Mouse (Mus musculus) neural tube, embryonic 12.5 days (tissue): ENCODE measurements at regions not wholly inside any gene's neighbourhood (a gene's known extent, or its start where the extent isn't known, plus 50 kb on each side); places are given as distances from the start of the nearest gene placed in this dataset.
"Not testable (repeated sequence)": the region's sequence is repeated elsewhere in the genome, so short reads cannot be mapped to it uniquely, and the experiment has no call there.

Experiments used
- ATAC-seq: fragments of 200-750 bp; cut with Nextera tagmentation; 2 replicates; pipeline ENCODE4 v1.8.0; 2017; ENCODE audit warnings: low read depth, mild to moderate bottlenecking, moderate TSS enrichment, moderate library complexity; ENCODE audit not compliant: low FRiP score
- H3K27ac ChIP-seq: fragments of 300-500 bp; sonication (generic); 2 replicates; pipeline ENCODE4 v1.5.1; 2016
- H3K27me3 ChIP-seq: fragments of 300-500 bp; sonication (generic); replicated peaks from 2 replicates; pipeline ENCODE4 v1.6.1; 2016; ENCODE audit warnings: mild to moderate bottlenecking
- H3K36me3 ChIP-seq: fragments of 300-500 bp; sonication (generic); 2 replicates; pipeline ENCODE4 v1.6.1; 2016; ENCODE audit warnings: mild to moderate bottlenecking
- H3K4me1 ChIP-seq: fragments of 300-500 bp; sonication (generic); 2 replicates; pipeline ENCODE4 v1.6.1; 2016
- H3K4me2 ChIP-seq: fragments of 300-500 bp; sonication (generic); replicated peaks from 2 replicates; pipeline ENCODE4 v1.6.1; 2016; ENCODE audit warnings: mild to moderate bottlenecking
- H3K4me3 ChIP-seq: fragments of 300-500 bp; sonication (generic); 2 replicates; pipeline ENCODE4 v1.5.1; 2016
- H3K9ac ChIP-seq: fragments of 300-500 bp; sonication (generic); 2 replicates; pipeline ENCODE4 v1.6.1; 2016; ENCODE audit warnings: mild to moderate bottlenecking
- H3K9me3 ChIP-seq: fragments of 300-500 bp; sonication (generic); 2 replicates; pipeline ENCODE4 v1.6.1; 2016; ENCODE audit warnings: mild to moderate bottlenecking
- WGBS: fragments of 180-500 bp; shearing (Covaris S2); methylation state at CpG from one replicate; pipeline ENCODE4 v1.1.7; 2016; 5-methylcytosine and 5-hydroxymethylcytosine counted together

DNA sequence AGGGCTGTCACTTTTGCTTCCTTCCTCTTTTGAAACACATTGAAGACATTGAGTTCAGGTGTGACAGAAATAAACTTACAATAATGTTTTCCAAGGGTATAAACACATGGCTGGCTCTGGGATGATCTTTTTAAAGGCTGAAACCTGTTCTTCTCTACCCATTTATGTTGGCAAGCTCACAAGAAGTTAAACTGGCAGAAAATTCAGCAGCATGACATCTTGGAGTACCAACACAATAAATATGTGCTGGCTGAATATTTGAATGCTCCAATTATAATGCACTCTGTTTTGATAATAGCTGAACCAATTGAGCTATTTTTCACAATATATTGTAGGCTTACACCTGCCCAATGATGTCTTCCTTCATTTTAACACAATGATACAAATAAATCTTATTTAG, 168.1 kb upstream of the Fbxl7 start:
- ATAC-seq, result no peak
- Histone ChIP-seq H3K4me1 (no peaks in the 10 kb centered on the region), H3K9ac (no peak overlapping the region), H3K4me2 (no peak overlapping the region), H3K36me3 (no peaks in the 10 kb centered on the region), H3K27ac (no peak overlapping the region), H3K27me3 (no peaks in the 10 kb centered on the region), H3K9me3 (no peaks in the 10 kb centered on the region), H3K4me3 (no peak overlapping the region)

DNA sequence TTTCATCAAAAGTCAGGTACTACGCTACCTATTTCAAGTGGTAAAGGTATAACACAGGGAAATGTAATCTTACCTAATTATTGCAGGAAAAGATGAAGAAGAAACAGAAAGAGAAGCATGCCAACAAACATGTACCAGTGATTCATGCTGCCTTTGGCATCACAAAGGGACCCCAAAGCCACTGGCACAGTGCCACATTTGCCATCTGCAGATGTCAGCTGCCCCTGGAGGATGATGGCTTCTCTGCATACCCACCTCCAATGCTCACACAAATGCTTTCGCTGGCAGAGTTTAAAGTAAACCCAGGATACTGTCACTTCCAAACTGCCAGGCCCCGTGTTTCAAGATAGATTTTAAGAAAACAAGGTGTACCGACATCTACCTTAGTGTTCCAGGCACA, 168.6 kb upstream of the Fbxl7 start:
- H3K36me3 ChIP-seq, result no peaks in the 10 kb centered on the region
- no peak overlapping the region for H3K27ac ChIP-seq
- H3K9ac ChIP-seq, result no peak overlapping the region
- WGBS, result 88% methylated on average over 4 of the region's 4 CpGs
- H3K4me1 ChIP-seq, result no peaks in the 10 kb centered on the region
- ATAC-seq, result no peak
- no peak overlapping the region for H3K4me3 ChIP-seq
- no peaks in the 10 kb centered on the region for H3K27me3 ChIP-seq
- no peak overlapping the region for H3K4me2 ChIP-seq
- no peaks in the 10 kb centered on the region for H3K9me3 ChIP-seq

DNA sequence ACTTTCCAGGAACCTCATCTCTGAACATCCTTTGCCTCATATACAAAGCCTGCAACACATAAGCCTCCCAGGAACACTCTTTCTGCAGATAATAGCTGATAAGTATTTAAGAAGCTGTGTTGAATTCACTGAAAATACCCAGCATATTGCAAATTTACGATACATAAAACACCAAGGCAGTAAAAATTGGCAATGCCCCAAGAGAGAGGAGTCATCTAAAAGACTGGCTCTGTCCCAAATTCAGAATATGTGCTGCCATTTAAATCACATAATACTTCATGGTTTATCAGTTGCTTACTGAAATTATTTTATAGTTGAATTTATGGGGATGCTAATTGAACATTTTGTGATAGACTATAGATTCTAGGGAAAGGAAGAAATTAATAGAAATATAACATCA, 172.3 kb upstream of the Fbxl7 start:
- Histone ChIP-seq H3K9me3 (no peaks in the 10 kb centered on the region), H3K27me3 (no peaks in the 10 kb centered on the region), H3K4me3 (no peak overlapping the region), H3K9ac (no peak overlapping the region), H3K36me3 (no peaks in the 10 kb centered on the region), H3K27ac (no peak overlapping the region), H3K4me1 (no peaks in the 10 kb centered on the region), H3K4me2 (no peak overlapping the region)
- WGBS, result 83% methylated on average over 1 of the region's 1 CpGs
- ATAC-seq, result no peak

DNA sequence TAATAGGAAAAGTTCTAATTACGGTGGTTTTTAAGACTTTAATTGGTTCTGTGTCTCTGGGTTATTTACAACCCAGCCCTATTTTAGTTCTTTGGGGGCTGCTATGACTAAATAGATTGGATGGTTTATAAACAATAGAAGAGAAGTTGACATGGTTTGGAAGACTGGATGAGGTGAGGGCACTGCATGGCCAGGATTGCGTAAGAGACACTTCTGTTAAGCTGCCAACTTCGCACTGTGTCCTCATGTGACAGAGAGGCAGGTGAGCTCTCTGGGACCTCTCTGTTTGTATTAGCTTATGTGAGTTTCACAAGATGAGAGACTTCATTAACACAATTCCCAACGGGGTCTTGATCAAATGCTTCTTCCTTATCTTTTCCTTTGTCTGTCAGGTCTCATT, 182.5 kb upstream of the Fbxl7 start:
- Histone ChIP-seq H3K9ac (no peak overlapping the region), H3K36me3 (no peaks in the 10 kb centered on the region)

DNA sequence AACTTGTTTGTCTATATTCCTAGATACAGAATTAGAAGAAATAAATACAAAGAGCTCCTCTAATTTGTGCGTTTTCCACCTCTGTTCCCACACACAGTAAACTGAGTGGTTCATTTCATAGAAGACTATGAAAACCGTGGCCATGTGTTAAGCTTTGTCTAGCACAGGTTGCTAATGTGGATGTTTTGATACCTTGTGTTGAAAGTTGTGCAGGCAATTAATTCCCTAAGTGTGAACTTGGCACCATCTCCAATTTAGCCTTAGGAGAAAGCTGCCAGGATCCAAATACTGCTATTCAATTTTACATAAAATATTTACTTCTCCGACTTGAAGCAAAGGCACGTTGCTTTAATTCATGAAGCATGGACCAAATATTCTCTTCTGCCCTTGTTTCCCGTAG, 187.4 kb upstream of the Fbxl7 start:
- H3K27me3 ChIP-seq, result no peaks in the 10 kb centered on the region
- no peaks in the 10 kb centered on the region for H3K4me1 ChIP-seq
- no peak overlapping the region for H3K9ac ChIP-seq
- no peak overlapping the region for H3K4me3 ChIP-seq
- no peak overlapping the region for H3K27ac ChIP-seq
- no peak overlapping the region for H3K4me2 ChIP-seq
- H3K36me3 ChIP-seq, result no peaks in the 10 kb centered on the region
- H3K9me3 ChIP-seq, result no peaks in the 10 kb centered on the region
- ATAC-seq, result no peak
- WGBS, result 93% methylated on average over 5 of the region's 5 CpGs

More for the DNA sequence above, 182.5 kb upstream of the Fbxl7 start:
- Histone ChIP-seq H3K27ac (no peak overlapping the region), H3K27me3 (no peaks in the 10 kb centered on the region), H3K4me2 (no peak overlapping the region), H3K9me3 (no peaks in the 10 kb centered on the region), H3K4me3 (no peak overlapping the region), H3K4me1 (no peaks in the 10 kb centered on the region)
- no peak for ATAC-seq
- 91% methylated on average over 4 of the region's 4 CpGs for WGBS

DNA sequence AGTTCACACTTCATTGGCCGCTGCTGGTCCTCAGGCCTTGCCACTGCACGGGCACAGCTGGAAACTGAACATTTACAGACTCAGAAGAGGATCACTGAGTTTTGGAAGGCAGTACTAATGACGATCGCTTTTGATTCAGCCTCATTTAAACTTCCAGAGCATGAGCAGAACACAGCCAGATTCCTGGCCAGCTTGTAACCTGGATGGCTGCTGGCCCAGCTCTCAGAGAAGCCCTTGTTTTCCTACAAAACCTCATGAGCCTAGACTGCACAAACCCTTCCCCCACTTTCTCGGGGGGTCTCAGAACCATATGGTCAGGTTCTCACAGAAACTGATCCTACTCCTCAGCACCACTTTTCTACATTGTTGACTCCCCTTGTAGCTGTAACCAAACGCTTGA, 188.2 kb upstream of the Fbxl7 start:
- Histone ChIP-seq H3K4me2 (no peak overlapping the region), H3K27ac (no peak overlapping the region), H3K4me3 (no peak overlapping the region), H3K27me3 (no peaks in the 10 kb centered on the region), H3K4me1 (no peaks in the 10 kb centered on the region), H3K9me3 (no peaks in the 10 kb centered on the region), H3K9ac (no peak overlapping the region), H3K36me3 (no peaks in the 10 kb centered on the region)
- 72% methylated on average over 6 of the region's 6 CpGs for WGBS
- no peak for ATAC-seq

DNA sequence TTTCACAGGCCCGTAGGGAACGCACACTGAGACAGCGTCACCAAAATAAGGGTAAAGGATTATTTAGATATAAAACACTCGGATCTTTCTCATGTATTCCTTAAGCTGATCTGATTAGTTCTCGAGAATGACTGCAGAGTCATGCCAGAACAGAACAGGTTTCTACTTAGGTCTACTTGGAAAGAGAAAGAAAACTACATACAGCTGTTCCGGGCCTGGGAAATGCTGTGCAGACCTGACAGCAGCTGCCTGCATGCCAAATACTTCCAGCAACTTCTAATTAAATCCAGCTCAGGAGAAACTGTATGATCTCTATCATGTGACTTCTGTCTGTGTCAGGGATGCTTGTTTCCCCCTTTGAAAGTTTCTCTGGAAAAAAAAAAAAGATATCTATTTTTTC, 193.8 kb upstream of the Fbxl7 start:
- Histone ChIP-seq H3K27ac (no peak overlapping the region), H3K9ac (no peak overlapping the region), H3K9me3 (no peaks in the 10 kb centered on the region), H3K27me3 (no peaks in the 10 kb centered on the region), H3K4me1 (no peaks in the 10 kb centered on the region), H3K4me2 (no peak overlapping the region), H3K4me3 (no peak overlapping the region), H3K36me3 (no peaks in the 10 kb centered on the region)
- WGBS, result 87% methylated on average over 6 of the region's 6 CpGs
- no peak for ATAC-seq

DNA sequence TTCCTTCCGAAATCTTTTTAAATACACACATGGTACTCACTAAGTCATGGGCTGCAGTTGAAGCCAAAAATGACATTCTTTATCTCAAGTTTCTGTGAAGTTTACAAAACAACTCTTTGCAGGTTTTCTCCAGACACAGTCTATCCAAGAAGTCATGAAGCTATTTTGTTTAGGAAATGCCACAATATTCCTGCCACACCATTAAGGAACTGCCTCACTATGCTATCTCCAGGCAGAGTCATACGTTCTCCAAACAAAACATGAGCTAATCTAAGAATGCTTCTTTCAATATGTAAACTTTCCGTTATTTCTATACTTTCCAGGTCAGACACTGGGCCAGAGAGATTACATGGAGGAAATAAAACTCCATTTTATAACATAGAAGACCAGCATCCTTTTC, 198.7 kb upstream of the Fbxl7 start:
- Histone ChIP-seq H3K36me3 (no peaks in the 10 kb centered on the region), H3K4me2 (no peak overlapping the region), H3K27me3 (no peaks in the 10 kb centered on the region), H3K27ac (no peak overlapping the region), H3K4me1 (no peaks in the 10 kb centered on the region), H3K9ac (no peak overlapping the region), H3K4me3 (no peak overlapping the region), H3K9me3 (no peaks in the 10 kb centered on the region)
- no peak for ATAC-seq
- 90% methylated on average over 3 of the region's 3 CpGs for WGBS

DNA sequence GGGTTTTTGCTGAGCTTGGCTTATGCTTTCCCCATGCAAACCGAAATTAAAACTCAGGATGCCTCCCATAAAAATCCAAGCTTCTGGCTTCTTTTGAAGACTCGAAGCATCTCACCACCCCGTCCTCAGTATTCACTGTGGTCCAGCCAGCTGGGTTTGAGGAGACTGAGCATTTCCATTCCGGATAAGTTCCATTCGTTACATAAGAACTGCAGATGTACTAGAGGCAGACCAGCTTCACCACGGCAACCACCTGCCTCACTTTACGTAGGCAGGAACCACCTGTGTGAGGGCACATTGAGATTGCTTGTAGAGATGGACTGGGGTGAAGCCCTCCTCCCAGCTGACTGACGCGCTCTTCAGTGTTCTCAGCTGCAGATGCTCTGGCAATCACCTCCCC, 199.9 kb upstream of the Fbxl7 start:
- Histone ChIP-seq H3K27me3 (no peaks in the 10 kb centered on the region), H3K4me3 (no peak overlapping the region), H3K4me2 (no peak overlapping the region), H3K4me1 (no peaks in the 10 kb centered on the region), H3K9ac (no peak overlapping the region), H3K36me3 (no peaks in the 10 kb centered on the region), H3K9me3 (no peaks in the 10 kb centered on the region), H3K27ac (no peak overlapping the region)
- 91% methylated on average over 9 of the region's 9 CpGs for WGBS
- no peak for ATAC-seq

DNA sequence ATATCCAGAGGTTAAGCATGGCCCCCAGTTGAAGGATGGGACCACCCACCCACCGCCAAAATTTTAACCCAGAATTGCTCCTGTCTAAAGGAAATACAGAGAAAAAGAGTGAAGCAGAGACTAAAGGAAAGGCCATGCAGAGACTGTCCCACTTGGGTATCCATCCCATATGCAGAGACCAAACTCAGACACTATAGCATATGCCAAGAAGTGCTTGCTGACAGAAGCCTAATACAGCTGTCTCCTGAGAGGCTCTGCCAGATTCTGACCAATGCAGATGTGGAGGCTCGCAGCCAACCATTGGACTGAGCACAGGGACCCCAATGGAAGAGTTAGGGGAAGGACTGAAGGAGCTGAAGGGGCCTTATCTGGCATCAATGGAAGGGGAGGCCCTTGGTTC, 206.2 kb upstream of the Fbxl7 start:
- H3K4me2 ChIP-seq, ATAC-seq: not testable (repeated sequence)
- WGBS, result 85% methylated on average over 2 of the region's 2 CpGs

DNA sequence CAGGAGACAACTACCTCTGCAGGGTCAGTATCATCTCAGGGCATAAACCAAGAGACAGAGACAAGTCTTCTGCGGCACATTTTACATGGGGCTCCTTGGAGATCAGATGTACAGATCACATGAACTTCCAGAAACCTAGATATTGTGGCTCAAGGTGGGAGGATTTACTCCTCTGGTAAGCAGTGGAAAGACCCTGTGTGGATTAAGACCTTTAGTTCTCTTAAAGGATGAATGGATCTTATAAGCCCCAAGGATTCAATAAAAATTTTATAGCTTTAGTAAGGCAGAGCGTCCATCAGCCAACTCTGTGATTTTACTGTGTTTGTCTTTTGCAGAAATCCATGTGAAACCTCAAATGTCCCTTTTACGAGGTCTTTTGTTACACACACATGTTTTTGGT, 213.8 kb upstream of the Fbxl7 start:
- H3K27ac ChIP-seq, result no peak overlapping the region
- no peak overlapping the region for H3K4me2 ChIP-seq
- no peaks in the 10 kb centered on the region for H3K27me3 ChIP-seq
- H3K4me1 ChIP-seq, result no peaks in the 10 kb centered on the region
- no peaks in the 10 kb centered on the region for H3K9me3 ChIP-seq
- 80% methylated on average over 3 of the region's 3 CpGs for WGBS
- no peak overlapping the region for H3K9ac ChIP-seq
- no peak for ATAC-seq
- no peaks in the 10 kb centered on the region for H3K36me3 ChIP-seq
- H3K4me3 ChIP-seq, result no peak overlapping the region

More for the DNA sequence above, 206.2 kb upstream of the Fbxl7 start:
- H3K4me1 ChIP-seq, H3K36me3 ChIP-seq, H3K9me3 ChIP-seq, H3K4me3 ChIP-seq, H3K27ac ChIP-seq, H3K27me3 ChIP-seq, H3K9ac ChIP-seq: not testable (repeated sequence)

DNA sequence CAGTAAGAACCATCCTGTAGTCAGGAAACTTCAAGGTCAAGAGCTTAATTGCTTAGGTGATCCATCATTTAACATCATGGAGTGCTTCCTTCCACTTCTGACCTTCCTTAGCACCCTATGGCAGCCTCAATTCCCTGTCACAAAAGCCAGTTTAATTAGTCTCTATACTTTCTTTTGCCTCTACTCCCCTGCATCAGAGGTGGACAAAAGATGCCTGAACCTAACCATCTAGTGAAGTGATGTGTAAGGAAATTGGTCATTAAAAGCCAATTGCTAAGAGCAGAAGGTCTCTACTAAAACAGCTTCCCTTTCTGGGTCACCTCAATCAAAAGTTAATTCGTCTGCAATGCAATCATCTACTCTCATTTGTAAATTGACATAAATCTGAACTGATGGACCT, 234.3 kb upstream of the Fbxl7 start:
- Histone ChIP-seq H3K36me3 (no peaks in the 10 kb centered on the region), H3K27ac (no peak overlapping the region), H3K4me1 (no peaks in the 10 kb centered on the region), H3K9me3 (no peaks in the 10 kb centered on the region), H3K9ac (no peak overlapping the region), H3K4me2 (no peak overlapping the region), H3K27me3 (no peaks in the 10 kb centered on the region), H3K4me3 (no peak overlapping the region)
- 32% methylated on average over 1 of the region's 1 CpGs for WGBS
- no peak for ATAC-seq

DNA sequence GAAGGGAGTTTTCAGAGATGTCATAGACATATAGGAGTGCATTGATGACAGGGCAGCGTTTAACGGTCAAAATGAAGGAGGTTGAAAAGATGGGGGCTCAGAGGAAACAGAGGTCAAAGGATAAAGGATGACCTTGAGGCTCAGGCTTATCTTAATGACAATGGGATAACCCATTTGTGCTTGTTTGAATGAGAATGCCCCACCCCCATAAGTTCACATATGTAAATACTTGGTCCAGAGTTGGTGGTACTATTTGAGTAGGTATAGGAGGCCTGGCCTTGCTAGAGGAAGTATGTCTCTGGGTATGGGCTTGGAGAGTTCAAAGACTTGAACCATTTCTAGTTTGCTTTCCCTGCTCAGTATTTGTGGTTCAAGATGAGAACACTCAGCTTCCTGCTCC, 237.4 kb upstream of the Fbxl7 start:
- H3K27me3 ChIP-seq, result no peaks in the 10 kb centered on the region
- no peak overlapping the region for H3K4me3 ChIP-seq
- ATAC-seq, result no peak
- no peak overlapping the region for H3K4me2 ChIP-seq
- no peak overlapping the region for H3K27ac ChIP-seq
- H3K9ac ChIP-seq, result no peak overlapping the region
- H3K4me1 ChIP-seq, result no peaks in the 10 kb centered on the region
- WGBS, result 81% methylated on average over 2 of the region's 2 CpGs
- no peaks in the 10 kb centered on the region for H3K9me3 ChIP-seq
- no peaks in the 10 kb centered on the region for H3K36me3 ChIP-seq

DNA sequence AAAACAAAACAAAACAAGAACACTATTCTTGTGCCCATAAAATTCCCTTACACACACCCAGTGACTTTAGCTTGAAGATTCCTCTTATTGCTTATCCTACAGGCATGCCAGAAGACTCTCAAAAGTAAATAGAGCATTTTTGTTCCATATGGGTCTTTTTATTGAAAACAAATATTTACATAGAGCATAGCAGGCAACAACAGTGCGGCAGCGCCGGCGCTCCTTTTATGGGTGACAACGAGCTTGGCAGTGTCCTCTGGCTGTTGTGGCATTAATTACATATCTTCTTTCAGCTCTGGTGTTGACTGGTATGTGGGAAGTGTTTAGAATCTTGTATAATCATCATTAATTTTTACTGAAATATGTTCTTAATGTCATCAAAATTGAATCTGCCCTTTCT, 242.2 kb upstream of the Fbxl7 start:
- WGBS, result 92% methylated on average over 5 of the region's 5 CpGs
- H3K36me3 ChIP-seq, result no peaks in the 10 kb centered on the region
- no peaks in the 10 kb centered on the region for H3K9me3 ChIP-seq
- H3K9ac ChIP-seq, result no peak overlapping the region
- no peak for ATAC-seq
- no peaks in the 10 kb centered on the region for H3K27me3 ChIP-seq
- no peak overlapping the region for H3K4me2 ChIP-seq
- no peak overlapping the region for H3K27ac ChIP-seq
- no peak overlapping the region for H3K4me3 ChIP-seq
- no peaks in the 10 kb centered on the region for H3K4me1 ChIP-seq
